Mouse (Mus musculus) neural tube, embryonic 11.5 days (tissue): Measurements from ENCODE around the gene Elovl7. TPM values are rescaled to one million over a fixed set of nuclear protein-coding genes. Genes with fewer than 3 reads are reported as not detected.

Experiments used
- ATAC-seq: fragments of 200-750 bp; cut with Nextera tagmentation; 2 replicates; pipeline ENCODE4 v1.8.0; 2017; ENCODE audit warnings: moderate number of reproducible peaks, mild to moderate bottlenecking, moderate TSS enrichment, moderate library complexity; ENCODE audit not compliant: insufficient read depth, low FRiP score, low TSS enrichment
- DNase-seq: peaks from one replicate; pipeline ENCODE4 v3.0.0-alpha.2; 2015; ENCODE audit warnings: low spot score
- H3K27ac ChIP-seq: fragments of 300-500 bp; sonication (generic); 2 replicates; pipeline ENCODE4 v1.5.1; 2014; ENCODE audit warnings: low read depth, mild to moderate bottlenecking, low read length
- H3K27me3 ChIP-seq: fragments of 300-500 bp; sonication (generic); 2 replicates; pipeline ENCODE4 v1.6.1; 2014; ENCODE audit warnings: mild to moderate bottlenecking, low read length, mixed read lengths; ENCODE audit not compliant: control insufficient read depth, insufficient read depth
- H3K36me3 ChIP-seq: fragments of 300-500 bp; sonication (generic); 2 replicates; pipeline ENCODE4 v1.6.1; 2014; ENCODE audit warnings: mild to moderate bottlenecking, low read length, moderate library complexity, mixed read lengths; ENCODE audit not compliant: control insufficient read depth, insufficient read depth
- H3K4me1 ChIP-seq: fragments of 300-500 bp; sonication (generic); 2 replicates; pipeline ENCODE4 v1.6.1; 2014; ENCODE audit warnings: low read length, mixed read lengths; ENCODE audit not compliant: control insufficient read depth, insufficient read depth
- H3K4me2 ChIP-seq: fragments of 300-500 bp; sonication (generic); 2 replicates; pipeline ENCODE4 v1.6.1; 2014; ENCODE audit warnings: low read depth, mild to moderate bottlenecking, moderate library complexity
- H3K4me3 ChIP-seq: fragments of 300-500 bp; sonication (generic); 2 replicates; pipeline ENCODE4 v1.5.1; 2014; ENCODE audit warnings: low read depth, low read length
- H3K9ac ChIP-seq: fragments of 300-500 bp; sonication (generic); 2 replicates; pipeline ENCODE4 v1.6.1; 2014; ENCODE audit warnings: mild to moderate bottlenecking, low read length
- H3K9me3 ChIP-seq: fragments of 300-500 bp; sonication (generic); 2 replicates; pipeline ENCODE4 v1.6.1; 2016; ENCODE audit warnings: low read length; ENCODE audit not compliant: control insufficient read depth
- WGBS: fragments of 180-500 bp; shearing (Covaris S2); extraction: QIAGEN DNeasy Blood & Tissue Kit; methylation state at CpG from one replicate; pipeline ENCODE4 v1.1.7; 2014; 5-methylcytosine and 5-hydroxymethylcytosine counted together
- polyA plus RNA-seq: library from polyadenylated mRNA; unstranded; fragments of >200 nt; fragmentation: Nextera tagmentation; extraction: Ambion mirVana; gene quantifications from 2 replicates; pipeline ENCODE4 v1.2.1, GENCODE M21; 2014

Elovl7 gene
- polyA plus RNA-seq, 1 experiment from 2014 or later, result 1.2 TPM

GRCm38 (mm10) chr13:108322466-108322865 lies 108.3 kb downstream of the Elovl7 start:
- Histone ChIP-seq H3K27ac (no peak overlapping the region), H3K4me2 (no peak overlapping the region), H3K9me3 (no peaks in the 10 kb centered on the region), H3K36me3 (0 out of 2 replicates have a peak, but pooled peaks cover 2% of the 10 kb centered on the region), H3K27me3 (no peaks in the 10 kb centered on the region), H3K4me3 (no peak overlapping the region), H3K9ac (no peak overlapping the region), H3K4me1 (no peaks in the 10 kb centered on the region)
- DNase-seq, result no peak
- ATAC-seq, result no peak
- 92% methylated on average over 2 of the region's 2 CpGs for WGBS

GRCm38 (mm10) chr13:108323317-108323716 lies 109.1 kb downstream of the Elovl7 start:
- ATAC-seq (no peak), DNase-seq (no peak)
- no peak overlapping the region for H3K4me2 ChIP-seq
- WGBS, result 93% methylated on average over 2 of the region's 2 CpGs
- H3K9ac ChIP-seq, result no peak overlapping the region
- H3K4me3 ChIP-seq, result no peak overlapping the region
- H3K27me3 ChIP-seq, result no peaks in the 10 kb centered on the region
- H3K4me1 ChIP-seq, result no peaks in the 10 kb centered on the region
- H3K27ac ChIP-seq, result no peak overlapping the region
- H3K36me3 ChIP-seq, result 0 out of 2 replicates have a peak, but pooled peaks cover 2% of the 10 kb centered on the region
- H3K9me3 ChIP-seq, result no peaks in the 10 kb centered on the region

GRCm38 (mm10) chr13:108323866-108324829 lies 109.9 kb downstream of the Elovl7 start:
- Histone ChIP-seq H3K4me1 (no peaks in the 10 kb centered on the region), H3K27me3 (no peaks in the 10 kb centered on the region), H3K4me3 (no peak overlapping the region), H3K9me3 (no peaks in the 10 kb centered on the region), H3K4me2 (no peak overlapping the region), H3K27ac (no peak overlapping the region), H3K36me3 (0 out of 2 replicates have a peak, but pooled peaks cover 2% of the 10 kb centered on the region), H3K9ac (no peak overlapping the region)
- DNase-seq (no peak), ATAC-seq (no peak)
- 89% methylated on average over 22 of the region's 22 CpGs for WGBS

GRCm38 (mm10) chr13:108325871-108326270 lies 111.7 kb downstream of the Elovl7 start:
- ATAC-seq, result no peak
- Histone ChIP-seq H3K4me3 (no peak overlapping the region), H3K4me2 (no peak overlapping the region), H3K9ac (no peak overlapping the region), H3K36me3 (0 out of 2 replicates have a peak, but pooled peaks cover 2% of the 10 kb centered on the region), H3K9me3 (no peaks in the 10 kb centered on the region), H3K4me1 (no peaks in the 10 kb centered on the region), H3K27me3 (no peaks in the 10 kb centered on the region), H3K27ac (no peak overlapping the region)
- DNase-seq, result no peak
- WGBS, result 92% methylated on average over 5 of the region's 5 CpGs

GRCm38 (mm10) chr13:108326351-108326750 lies 112.1 kb downstream of the Elovl7 start:
- Histone ChIP-seq H3K27me3 (no peaks in the 10 kb centered on the region), H3K4me3 (no peak overlapping the region), H3K4me1 (no peaks in the 10 kb centered on the region), H3K4me2 (no peak overlapping the region), H3K9me3 (no peaks in the 10 kb centered on the region), H3K27ac (no peak overlapping the region), H3K36me3 (0 out of 2 replicates have a peak, but pooled peaks cover 2% of the 10 kb centered on the region), H3K9ac (no peak overlapping the region)
- ATAC-seq, result no peak
- WGBS, result 94% methylated on average over 10 of the region's 10 CpGs
- DNase-seq, result no peak

- 0 out of 2 replicates have a peak, but pooled peaks cover 2% of the 10 kb centered on the region for H3K36me3 ChIP-seq
- DNase-seq, result no peak
- ATAC-seq, result no peak
- no peak overlapping the region for H3K9ac ChIP-seq
- no peaks in the 10 kb centered on the region for H3K27me3 ChIP-seq
- H3K4me3 ChIP-seq, result no peak overlapping the region
- no peaks in the 10 kb centered on the region for H3K4me1 ChIP-seq
- 92% methylated on average over 7 of the region's 7 CpGs for WGBS
- H3K27ac ChIP-seq, result no peak overlapping the region
- H3K9me3 ChIP-seq, result no peaks in the 10 kb centered on the region
- H3K4me2 ChIP-seq, result no peak overlapping the region
Measured at GRCm38 (mm10) chr13:108327047-108327446, 112.8 kb downstream of the Elovl7 start.

GRCm38 (mm10) chr13:108328406-108329180 lies 114.4 kb downstream of the Elovl7 start:
- Histone ChIP-seq H3K36me3 (0 out of 2 replicates have a peak, but pooled peaks cover 2% of the 10 kb centered on the region), H3K4me3 (no peak overlapping the region), H3K4me1 (no peaks in the 10 kb centered on the region), H3K9me3 (no peaks in the 10 kb centered on the region), H3K4me2 (no peak overlapping the region), H3K9ac (no peak overlapping the region), H3K27ac (no peak overlapping the region), H3K27me3 (no peaks in the 10 kb centered on the region)
- 87% methylated on average over 21 of the region's 21 CpGs for WGBS
- no peak for ATAC-seq
- no peak for DNase-seq

- no peaks in the 10 kb centered on the region for H3K4me1 ChIP-seq
- 77% methylated on average over 3 of the region's 3 CpGs for WGBS
- ATAC-seq, result no peak
Measured at GRCm38 (mm10) chr13:108329693-108330092, 115.5 kb downstream of the Elovl7 start.

More at GRCm38 (mm10) chr13:108329693-108330092, 115.5 kb downstream of the Elovl7 start:
- H3K9me3 ChIP-seq, result no peaks in the 10 kb centered on the region
- H3K4me2 ChIP-seq, result no peak overlapping the region
- no peak for DNase-seq
- no peaks in the 10 kb centered on the region for H3K27me3 ChIP-seq
- no peak overlapping the region for H3K27ac ChIP-seq
- H3K9ac ChIP-seq, result no peak overlapping the region
- no peak overlapping the region for H3K4me3 ChIP-seq
- 0 out of 2 replicates have a peak, but pooled peaks cover 2% of the 10 kb centered on the region for H3K36me3 ChIP-seq
